Mouse (Mus musculus): Measurements from ENCODE around the gene Iqgap1.

- no peak for TF ChIP-seq CTCF (IDR thresholded peaks at IDR 0.05; ENCODE audit: low read depth)
- TF ChIP-seq EP300 (optimal IDR thresholded peaks at IDR 0.05) = no peak
Measured at GRCm38 (mm10) chr7:80828146-80828860, 2.5 kb upstream of the Iqgap1 start.

Data from stomach, postnatal 0 days (tissue).